Mouse (Mus musculus) spleen, postnatal 36 days (tissue): ENCODE measurements around the gene Stip1.
"Not testable (repeated sequence)": the region's sequence is repeated elsewhere in the genome, so short reads cannot be mapped to it uniquely, and the experiment has no call there.

Experiments used
- DNase-seq, 2 experiments: peaks; one replicate each; pipeline ENCODE4 v3.0.0; 2022; ENCODE audit warnings: low spot score in 2 of 2, mixed read lengths in 1 of 2

Gene Stip1

DNA sequence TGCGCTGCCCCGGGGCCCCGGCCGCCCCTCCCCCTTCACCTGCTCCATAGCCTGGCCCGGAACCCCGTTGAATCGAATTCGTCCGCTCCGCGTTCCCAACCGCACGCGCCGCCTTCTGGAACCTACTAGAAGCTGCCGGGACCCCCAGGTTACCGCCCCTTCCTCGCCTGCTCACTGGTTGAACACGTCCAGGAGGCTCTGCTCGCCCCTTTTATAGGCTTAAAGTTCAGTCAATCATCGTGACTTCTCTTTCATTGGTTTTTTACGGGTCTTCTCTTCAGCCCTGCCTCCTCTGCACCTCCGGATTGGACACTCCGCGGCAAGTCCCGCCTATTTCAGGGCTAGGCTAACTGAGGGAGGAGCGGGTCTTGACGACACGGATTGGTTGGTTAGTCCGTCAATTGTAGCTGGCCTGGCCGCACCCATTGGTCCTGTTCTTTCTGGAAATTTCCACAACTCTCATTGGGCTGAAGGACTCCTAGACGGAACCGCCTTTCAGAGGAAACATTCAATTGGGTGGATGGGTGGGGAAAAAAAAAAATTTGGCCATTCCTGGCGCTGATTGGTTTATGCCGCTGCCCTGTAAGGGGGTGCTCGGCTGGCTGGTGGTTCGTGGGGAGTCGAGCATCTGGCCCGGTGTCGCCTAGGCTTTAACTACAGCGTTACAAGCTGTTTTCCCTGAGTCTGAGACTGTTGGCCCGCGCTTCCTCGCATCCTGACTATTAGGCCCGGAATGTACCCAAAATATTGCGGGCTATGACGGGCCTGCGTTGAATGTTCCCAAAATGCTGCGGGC lies at the start of gene Stip1:
Stip1 (minus strand) TSS at position 127 of the 796 bp plus-strand sequence.
- peak; percentile 100 for DNase-seq

DNA sequence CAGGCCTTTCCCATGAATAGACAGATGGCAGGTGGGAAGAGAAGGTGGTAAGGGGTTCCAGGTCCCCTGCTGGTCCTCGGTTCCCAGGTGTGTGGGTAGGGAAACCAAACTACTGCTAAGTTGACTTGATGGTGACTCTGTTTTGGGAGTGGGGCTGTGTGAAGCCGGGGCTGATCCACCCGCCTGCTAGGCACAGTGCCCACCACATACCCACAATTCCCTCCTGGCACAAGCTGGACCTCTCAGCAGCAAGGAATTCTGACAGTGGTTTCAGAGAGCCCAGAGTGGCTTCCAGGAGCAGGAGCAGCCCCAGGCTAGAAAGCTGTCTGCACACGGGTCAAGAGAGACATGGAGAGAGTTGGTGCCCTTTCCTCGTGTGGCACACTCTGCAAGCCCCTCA lies 49.3 kb upstream of the Stip1 start:
- no peak for DNase-seq

DNA sequence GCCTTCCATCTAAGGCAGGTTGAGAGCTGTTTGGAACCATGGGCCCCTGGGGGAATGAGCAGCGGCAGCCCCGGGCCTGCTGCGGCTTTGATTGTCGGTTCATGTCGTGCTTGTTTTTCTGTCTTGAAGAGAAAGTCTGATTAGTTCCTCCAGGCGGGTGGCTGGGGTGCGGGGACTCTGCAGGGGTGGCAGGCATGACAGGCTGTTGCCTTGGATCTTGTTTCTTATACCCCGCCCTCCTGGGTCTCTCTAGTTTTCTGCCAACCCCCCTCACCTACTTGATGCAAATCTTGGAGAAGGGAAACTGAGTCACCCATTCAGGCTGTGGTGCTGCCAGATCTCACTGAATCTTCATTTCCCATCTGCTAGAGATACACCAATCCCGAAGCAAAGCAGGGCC lies 48.8 kb upstream of the Stip1 start:
- no peak for DNase-seq

DNA sequence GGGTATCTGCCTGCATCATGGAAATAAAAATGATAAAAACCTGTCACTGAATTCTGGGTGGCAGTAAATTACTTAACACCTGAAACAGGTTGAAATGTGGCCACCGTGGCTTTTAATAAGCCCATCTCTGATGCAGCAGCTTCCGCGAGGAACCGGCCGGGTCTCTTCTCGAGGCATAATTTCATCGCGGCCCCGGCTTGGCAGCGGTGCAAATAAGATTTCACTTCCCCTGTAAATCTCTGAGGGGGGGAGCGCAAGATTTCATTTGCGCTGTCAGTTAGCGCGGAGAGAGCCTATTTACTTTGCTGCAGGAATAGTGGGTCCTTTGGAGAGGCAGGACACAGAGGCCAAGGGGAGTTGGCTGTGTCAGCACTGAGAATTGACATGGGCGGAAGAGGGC lies 45.0 kb upstream of the Stip1 start:
- DNase-seq: no peak

DNA sequence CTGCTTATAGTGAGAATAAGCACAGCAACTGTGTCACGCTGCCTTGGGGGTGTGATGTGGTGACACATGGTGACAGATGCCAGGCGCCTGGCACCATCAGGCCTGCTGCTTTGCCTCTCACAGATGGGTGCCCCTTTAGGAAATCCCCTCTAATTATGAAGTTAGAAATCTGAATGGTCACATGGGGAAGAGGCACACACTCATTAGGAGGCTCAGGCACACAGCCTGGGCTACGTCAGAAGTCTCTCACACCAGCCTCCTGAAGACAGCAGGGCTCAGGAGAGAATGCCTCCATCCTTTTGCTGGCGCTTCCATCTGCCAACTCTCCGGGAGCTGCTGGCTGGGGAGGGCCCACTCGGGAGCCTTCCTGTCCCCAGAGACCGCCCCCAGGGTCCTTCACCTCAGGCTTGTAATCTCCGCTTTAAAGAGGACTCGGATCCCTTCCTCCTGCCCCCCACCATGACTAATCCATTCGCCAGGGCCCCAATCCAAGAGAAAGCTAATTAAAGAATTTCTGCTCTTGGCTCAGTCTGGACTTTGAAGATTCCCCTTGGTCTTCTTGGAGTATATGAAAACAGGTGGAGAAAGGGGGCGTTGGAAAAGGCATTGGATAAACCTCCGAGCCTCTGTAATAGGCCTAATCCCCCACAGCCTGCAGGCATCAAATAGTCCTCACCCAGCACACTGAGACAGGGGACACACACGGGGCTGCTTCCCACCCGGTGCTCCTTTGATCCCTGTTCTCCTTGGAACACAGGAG lies 43.4 kb upstream of the Stip1 start:
- DNase-seq: no peak

DNA sequence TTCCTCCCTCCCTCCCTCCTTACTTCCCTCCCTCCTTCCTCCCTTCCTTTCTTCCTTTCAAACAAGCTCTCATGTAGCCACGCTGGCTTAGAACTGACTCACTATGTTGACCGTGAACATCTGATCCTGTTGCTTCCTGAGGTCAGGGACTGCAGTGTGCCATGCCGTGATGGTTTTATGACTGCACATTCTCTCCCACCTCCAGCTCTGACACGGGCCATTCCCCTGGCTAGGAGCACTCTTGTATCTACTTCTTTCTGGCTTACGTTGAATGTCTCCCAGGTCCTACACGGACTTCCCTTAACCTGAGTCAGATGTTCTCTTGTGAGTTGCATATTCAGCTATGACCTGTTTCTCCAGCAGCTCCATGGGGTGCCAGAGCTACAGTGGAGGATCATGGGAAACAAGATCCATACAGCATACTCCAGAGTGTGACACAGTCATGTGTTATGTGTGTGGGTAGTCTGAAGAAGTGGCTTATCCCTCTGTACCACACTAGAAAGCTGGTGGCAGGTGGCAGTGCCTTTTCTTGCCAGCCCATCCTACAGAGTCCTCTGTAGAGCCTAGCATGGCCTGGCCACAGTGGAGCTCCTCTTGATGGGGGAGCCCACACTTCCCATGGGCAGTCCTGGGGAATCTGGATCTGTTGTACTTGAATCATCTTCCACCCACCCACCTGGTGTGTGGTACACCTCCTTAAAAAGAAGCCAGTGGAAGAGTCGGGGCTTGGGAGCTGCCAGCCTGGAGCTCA lies 41.9 kb upstream of the Stip1 start:
- no peak for DNase-seq

DNA sequence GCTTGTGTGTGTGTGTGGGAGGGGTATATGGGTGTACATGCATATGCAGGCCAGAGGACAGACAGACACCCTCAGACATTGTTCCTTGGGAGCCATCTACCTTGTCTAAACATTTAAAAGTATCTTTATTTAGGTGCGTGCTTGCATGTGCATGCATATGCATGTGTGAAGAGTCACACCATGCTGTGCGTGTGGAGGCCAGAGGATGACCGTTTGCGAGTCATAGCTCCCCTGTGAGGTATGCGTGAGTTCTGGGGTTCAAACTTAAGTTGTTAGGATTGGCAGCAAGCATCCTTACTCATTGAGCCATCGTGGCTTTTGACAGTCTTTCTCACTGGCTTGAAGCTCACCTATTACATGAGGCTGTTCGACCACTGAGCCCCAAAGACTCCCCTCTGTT lies 38.5 kb upstream of the Stip1 start:
- no peak for DNase-seq

DNA sequence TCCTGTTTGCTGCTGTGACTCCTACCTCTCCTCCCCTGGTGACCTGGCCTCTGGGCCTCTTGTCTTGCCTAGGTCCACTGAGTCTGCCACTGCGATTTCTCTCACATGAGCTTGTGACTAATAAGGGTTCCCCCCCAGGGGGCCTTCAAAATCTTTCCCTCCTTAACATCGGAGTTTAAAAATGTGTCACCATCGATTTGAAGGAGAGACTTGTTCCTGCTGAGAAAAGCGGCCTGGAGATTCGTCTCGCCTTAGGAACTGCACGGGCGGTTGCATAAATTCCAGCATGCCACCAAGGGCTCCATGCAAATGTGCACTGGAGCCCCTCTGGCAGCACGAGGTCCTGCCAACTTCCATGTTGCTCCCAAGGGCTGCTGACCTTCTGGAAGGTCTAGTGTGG lies 37.9 kb upstream of the Stip1 start:
- DNase-seq: no peak

DNA sequence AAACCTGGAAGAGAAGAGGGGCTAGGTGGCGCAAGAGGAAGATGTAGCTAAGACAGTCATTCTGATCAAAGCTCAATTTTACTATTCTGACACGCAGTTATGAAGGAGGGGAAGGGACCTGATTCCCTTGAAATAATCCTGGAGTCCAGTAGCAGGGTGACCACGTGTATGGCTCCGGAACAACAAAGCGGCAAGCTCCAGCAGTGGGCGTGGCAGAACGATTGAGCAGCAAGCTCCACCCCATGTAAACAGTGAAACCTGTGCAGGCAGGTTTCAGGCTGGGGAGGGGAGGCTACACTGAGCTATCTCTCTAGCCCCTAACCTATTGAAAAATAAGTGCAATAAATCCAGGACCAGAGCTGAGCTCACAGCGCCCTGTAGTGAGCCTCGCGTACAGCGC lies 35.6 kb upstream of the Stip1 start:
- not testable (repeated sequence) for DNase-seq

DNA sequence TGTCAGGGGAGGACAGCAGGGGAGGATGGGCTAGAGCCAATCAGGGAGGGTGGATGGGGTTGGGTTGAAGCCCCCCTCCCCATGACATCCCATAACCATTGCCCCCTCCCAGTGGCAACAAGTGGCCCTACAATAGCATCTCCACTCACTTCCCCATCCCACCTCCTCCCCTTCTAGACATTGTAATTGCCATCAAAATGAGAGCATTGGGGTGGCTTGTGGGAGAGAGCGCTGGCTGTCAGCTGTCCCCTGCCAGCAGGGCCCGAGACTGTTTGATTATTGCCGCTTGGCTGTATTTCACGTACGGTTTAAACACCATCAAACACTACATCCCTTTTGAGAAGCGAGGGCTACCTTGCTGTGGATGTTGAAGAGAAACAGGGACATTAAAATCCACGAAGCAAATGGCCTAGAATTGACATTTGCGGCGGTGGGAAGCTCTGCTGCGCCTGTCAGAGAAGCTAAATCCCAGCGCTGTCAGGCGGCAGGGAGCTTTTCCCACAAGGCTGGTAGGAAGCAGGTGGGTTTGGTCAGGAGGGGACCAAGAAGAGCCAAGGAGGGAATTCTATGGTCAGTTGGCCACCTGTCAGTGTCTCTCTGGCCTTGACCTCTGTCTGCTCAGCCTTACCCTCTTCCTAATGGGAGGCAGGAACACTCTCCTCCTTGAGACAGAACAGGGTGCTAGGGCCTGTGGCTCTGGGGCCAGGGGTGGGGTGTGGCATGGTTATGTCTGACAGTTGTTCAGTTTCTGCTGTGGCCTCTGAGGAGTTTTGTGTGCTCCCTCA lies 34.4 kb upstream of the Stip1 start:
- DNase-seq: no peak

DNA sequence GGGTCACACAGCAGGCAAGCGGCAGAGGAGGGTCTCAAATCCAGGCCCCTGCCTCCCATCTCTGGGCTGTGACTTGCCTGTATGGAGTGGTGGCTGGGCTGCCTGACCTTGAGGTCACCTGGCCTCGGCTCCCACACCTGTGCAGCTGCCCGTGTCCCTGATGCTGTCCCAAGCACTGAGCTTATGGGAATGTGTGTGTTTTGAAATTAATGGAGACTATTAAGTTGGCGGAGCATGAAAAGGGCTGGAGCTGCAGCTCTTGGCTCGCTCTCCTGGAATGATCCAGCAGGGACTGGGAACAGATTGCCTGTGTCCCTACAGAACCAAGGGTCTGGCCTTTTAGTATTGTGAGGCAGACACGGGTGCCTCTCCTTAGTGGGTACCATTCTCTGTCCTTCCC lies 32.5 kb upstream of the Stip1 start:
- DNase-seq: no peak

DNA sequence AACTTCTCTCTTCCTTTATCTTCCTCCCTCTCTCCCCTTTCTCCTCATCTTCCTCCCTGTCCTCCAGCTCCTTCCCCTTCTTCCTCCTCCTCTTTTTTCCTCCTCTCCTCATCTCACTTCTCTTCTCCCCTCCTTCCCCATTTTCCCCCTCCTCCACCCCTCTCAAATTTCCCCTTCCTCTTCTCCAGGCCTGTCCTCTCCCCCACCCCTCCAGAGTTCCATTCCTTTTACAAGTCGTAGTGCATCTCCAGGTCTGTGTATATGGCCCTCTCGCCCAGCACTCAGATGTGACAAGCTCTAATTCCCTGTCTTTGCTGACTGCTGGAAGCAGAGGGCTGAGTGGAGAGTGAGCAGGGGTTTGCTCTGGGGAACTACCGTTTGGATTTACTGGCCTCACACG lies 31.0 kb upstream of the Stip1 start:
- DNase-seq: no peak

DNA sequence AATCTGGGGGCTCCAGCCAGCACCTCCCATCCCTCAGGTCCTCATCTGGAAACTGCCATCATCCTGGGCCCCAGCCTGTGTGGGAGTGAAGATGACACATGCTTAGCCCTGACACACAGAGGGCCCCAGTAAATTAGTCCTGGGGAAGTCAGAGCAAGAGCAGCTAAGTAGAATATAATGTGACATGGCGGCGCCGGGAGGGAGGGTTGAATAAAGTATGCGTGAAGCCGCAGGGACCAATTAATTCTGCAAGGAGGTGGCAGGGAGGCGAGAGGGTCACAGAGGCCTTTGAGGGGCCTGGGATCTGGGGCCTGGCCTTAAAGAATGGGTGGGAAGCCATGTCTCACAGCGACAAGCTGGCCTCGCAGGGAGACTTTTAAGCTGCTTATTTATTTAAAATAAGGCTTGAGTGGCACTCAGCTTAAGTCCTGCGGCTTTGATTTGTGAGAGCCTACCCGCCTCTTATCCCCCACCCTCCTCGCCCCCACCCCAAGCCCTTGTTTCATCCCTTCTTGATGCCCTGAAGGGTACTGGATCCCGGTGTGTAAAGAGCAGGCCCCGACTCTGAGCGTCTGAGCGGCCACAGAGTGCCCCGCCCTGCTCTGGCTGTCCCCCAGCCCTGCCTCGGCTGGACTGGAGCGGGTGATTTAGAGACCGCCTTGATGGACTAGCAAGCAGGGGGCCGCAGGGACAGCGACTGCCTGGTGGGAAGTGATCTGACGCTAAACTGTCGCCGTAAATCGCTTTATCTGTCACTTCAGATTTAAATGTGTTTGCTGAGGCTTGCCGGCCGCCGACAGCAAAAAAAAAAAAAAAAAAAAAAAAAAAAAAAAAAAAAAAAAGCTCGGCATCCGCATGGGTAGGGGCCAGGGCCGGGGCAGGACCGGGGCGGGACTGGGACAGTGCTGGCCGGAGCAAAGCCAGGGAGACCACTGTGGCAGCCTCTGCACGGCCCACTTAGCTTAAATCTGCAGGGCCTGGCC lies 30.3 kb upstream of the Stip1 start:
- DNase-seq: no peak

DNA sequence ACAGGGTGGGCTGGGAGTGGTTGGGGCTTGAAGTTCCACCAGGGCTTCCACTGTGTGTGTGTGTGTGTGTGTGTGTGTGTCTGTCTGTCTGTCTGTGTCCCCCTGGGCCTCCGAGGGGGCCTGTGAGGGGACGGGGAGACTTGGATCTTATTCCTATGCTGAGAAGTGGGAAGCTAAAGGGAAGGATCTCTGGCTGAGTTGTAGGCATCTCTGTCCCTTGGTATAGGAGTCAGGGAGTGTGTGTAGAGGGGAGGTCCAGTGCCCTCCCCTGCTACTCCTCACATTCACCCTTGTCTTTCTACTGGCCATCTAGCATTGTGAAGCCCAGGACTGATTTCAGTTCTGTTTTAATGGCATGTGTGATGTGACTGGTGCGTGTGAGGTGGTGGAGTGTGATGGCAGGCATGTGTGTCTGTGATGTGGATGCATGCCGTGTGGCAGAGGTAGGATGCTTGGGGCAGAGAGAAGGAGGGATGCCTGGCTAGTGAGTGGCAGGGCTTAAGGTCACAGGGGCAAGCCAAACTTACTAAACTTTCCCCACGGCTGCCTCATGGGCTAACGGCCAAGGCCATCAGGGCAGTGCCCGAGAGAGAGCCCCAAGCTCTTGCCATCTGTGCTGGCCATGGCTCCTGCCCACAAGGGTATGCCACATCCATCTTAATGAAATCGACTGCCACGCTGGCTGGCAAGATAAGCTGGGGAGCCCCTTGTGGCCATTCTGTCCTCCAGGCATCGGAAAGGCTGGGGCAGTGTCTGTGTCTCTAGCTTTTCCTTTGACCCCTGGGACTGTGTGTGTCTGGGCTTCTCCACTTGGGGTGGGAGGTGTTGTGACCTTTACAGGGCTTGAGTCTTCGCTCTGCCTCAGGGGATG lies 29.1 kb upstream of the Stip1 start:
- DNase-seq: no peak

DNA sequence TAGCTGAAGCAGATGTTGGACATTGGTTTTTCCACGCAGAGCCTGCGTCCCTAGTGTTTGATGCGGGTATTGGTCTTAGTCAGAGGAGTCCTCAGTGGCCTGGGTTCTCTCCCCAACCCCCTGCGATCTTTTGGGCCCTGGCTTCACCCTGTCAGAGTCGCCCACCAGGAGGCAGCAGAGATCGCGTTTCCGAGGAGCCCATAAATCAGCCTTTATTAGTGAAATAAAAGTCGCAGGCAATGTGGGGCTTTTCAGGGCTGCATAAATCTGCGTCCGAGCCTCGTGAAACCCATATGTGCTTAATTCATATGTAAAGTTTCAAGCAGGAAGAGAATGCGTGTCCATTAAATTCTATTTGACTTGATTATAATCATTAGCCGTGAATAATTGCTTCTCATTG lies 28.4 kb upstream of the Stip1 start:
- DNase-seq: peak; percentile 59 to 66

DNA sequence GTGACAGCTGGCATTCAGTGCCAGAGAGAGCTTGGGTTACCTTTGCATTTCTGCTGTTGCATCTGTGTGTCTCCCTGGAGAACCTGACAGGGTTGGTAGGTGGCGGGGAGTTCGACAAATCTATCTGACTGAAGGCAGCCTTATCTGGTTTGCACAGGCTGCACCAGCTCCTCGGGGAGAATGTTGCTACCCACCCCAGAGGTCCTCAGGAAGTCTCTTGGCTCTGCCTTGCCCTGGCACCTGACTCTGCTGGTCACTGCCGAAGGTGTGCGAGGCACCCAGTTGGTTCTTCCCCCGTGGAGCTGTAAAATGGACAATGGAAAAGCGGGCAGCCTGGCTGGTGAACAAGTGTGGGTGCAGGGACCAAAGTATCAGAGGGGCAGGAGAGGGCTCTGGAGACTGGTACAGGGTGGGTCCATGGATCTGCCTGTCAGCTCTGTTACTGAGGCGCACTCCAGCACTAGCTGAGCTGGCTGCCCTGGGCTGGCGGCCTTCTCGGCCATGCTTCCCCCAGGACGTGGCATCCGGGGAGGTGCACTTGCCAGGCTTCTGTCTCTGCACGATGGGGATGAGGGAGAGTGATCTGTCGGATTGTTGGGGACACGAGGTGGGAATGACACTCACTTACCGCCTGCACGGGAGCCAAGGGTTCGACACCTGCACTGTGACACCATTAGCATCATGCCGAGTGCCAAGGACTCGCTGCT lies 27.7 kb upstream of the Stip1 start:
- peak in 1 of 2 experiments; percentile 21 for DNase-seq

DNA sequence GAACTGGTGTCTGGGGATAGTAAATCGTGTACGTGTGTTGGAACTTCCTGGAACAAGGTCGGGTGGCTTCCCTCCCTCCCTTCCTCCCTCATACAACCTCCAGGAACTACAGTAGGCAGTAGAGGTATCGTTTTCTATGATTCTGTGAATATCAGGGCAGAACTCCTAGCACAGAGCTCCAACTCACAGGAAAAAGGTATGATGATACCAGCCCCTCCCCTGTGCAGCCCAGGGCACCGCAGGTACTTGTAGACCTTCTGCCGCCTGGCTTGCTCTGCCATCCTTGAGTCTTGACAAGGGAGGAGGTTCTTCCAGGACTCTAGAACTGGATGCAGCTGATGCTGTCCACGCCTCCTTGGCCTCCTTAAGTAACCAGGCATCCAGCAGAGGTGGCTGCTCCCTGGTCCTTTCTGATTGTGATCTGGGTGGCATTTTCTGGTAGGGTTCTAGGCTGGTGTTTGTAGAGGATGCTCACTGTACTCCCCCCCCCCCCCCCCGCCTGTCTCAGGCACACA lies 27.1 kb upstream of the Stip1 start:
- no peak for DNase-seq

DNA sequence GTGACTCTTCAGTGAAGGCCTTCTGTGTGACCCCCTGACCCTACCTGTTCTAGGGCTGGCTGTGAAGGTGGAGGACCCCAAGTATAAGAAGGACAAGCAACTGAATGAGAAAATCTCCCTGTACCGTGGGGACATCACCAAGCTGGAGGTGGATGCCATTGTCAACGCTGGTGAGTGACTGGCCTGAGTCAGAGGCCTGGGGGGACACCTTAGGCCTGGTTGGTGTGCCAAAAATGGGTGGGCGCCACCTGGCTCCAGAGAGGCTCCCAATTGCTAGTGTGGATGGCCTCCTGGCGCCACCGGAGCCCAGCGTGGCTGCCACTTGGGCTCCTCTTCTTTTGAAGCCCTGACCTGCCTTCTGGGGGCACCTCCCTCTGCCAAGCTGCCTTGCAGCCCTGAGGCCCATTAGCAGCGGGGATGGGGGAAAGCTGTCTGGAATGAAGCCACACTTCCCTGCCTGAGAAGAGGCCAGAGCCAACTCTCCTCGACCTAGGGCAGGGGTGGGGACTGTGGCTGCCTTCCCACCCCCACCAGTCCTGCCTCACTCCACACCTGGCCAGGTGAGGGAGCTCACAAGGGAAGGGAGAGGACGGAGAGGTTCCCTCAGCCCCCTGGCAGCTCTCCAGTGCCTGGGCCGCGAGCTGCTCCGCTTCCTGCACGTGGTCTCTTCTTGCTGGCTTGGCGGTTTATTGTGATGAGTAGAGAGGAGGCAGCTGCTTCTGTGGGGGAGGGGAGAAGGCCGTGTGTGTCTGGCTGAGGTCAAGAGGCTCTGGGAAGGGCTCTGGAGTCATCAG lies 26.5 kb upstream of the Stip1 start:
- peak; percentile 27 to 42 for DNase-seq
